Mouse (Mus musculus) C2C12 (cell line): ENCODE measurements around the gene Lamb3.

Experiments used
- CEBPB ChIP-seq: IDR thresholded peaks from one replicate; pipeline ENCODE4 v1.6.1; 2011; ENCODE audit warnings: low read depth, mild to moderate bottlenecking, control low read depth, moderate library complexity
- CTCF ChIP-seq: IDR thresholded peaks from one replicate; pipeline ENCODE4 v1.5.1; 2011; ENCODE audit not compliant: control insufficient read depth, insufficient read depth, insufficient read length
- FOSL1 ChIP-seq: IDR thresholded peaks from one replicate; pipeline ENCODE4 v1.8.0; 2011; ENCODE audit warnings: mild to moderate bottlenecking, low read length; ENCODE audit not compliant: poor library complexity, insufficient read depth, severe bottlenecking
- MAX ChIP-seq: IDR thresholded peaks from one replicate; pipeline ENCODE4 v1.6.1; 2011; ENCODE audit warnings: mild to moderate bottlenecking, control low read depth
- MYOD1 ChIP-seq: IDR thresholded peaks from one replicate; pipeline ENCODE4 v1.6.1; 2011; ENCODE audit warnings: low read depth; ENCODE audit not compliant: control insufficient read depth, insufficient read length
- MYOG ChIP-seq: IDR thresholded peaks from one replicate; pipeline ENCODE4 v1.6.1; 2011; ENCODE audit not compliant: control insufficient read depth, insufficient read length; ENCODE audit errors: extremely low read depth
- USF1 ChIP-seq: IDR thresholded peaks from one replicate; pipeline ENCODE4 v1.6.1; 2011; ENCODE audit warnings: low read depth, mild to moderate bottlenecking, control low read depth, moderate library complexity

GRCm38 (mm10) chr1:193299995-193300394 is 92.5 kb downstream of the Lamb3 start:
- TF ChIP-seq CTCF (no peak), CEBPB (no peak), FOSL1 (no peak), MAX (no peak), MYOD1 (no peak), MYOG (no peak), USF1 (no peak)
